Mouse (Mus musculus) telencephalon, adult 2 months (tissue): Measurements from ENCODE around the gene Ecpas.
A peak's percentile ranks its signal among the peaks of the same experiment; 100 is the strongest.

Experiments used
- DNase-seq: peaks from one replicate; pipeline ENCODE4 v3.0.0-alpha.2; 2011; ENCODE audit warnings: low read depth, low spot score

The Ecpas gene

GRCm38 (mm10) chr4:58911069-58911830, 1.3 kb downstream of the Ecpas start:
- no peak for DNase-seq

GRCm38 (mm10) chr4:58910175-58911068, 2.1 kb downstream of the Ecpas start:
- DNase-seq = no peak

DNA sequence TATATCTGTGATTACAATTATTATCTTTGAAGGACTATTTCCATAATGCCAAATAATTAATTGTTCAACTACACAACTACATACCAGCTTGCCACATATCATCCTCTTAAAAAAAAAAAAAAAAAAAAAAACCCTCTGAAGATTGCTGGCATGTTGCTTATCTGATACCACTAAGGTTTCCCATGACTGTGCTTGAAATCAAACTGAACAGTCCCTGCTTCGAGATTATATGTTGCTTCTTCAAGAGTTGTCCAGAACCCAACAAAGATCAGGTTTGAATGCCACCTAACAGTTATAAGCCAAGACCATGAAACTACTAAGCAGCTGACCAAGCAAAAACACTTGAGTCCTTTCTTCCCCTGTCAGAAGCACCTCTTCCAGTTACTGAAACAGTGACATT, 5.1 kb downstream of the Ecpas start:
- DNase-seq = no peak

DNA sequence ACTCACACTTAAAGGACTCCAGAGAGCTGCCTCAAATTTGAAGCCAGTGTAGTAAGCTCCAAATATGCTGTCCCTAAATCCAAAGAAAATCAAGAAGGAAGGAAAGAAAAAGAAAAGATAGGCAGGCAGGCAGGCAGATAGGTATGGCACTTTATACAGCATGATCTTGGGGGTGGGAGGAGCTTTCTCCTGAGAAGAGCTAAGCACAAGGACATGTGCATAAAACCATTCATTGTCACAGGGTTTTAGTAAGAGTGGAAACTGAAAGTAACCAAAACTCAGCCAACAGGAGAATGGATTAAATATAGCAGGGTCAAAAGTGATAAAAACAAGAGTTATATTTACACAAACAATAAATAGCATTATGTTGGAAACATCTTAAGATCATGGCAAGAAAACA, 14.2 kb downstream of the Ecpas start:
- DNase-seq = no peak

- no peak for DNase-seq
Observed at GRCm38 (mm10) chr4:58897436-58897835, 15.1 kb downstream of the Ecpas start.

GRCm38 (mm10) chr4:58894399-58894798, 18.1 kb downstream of the Ecpas start:
- DNase-seq = no peak

DNA sequence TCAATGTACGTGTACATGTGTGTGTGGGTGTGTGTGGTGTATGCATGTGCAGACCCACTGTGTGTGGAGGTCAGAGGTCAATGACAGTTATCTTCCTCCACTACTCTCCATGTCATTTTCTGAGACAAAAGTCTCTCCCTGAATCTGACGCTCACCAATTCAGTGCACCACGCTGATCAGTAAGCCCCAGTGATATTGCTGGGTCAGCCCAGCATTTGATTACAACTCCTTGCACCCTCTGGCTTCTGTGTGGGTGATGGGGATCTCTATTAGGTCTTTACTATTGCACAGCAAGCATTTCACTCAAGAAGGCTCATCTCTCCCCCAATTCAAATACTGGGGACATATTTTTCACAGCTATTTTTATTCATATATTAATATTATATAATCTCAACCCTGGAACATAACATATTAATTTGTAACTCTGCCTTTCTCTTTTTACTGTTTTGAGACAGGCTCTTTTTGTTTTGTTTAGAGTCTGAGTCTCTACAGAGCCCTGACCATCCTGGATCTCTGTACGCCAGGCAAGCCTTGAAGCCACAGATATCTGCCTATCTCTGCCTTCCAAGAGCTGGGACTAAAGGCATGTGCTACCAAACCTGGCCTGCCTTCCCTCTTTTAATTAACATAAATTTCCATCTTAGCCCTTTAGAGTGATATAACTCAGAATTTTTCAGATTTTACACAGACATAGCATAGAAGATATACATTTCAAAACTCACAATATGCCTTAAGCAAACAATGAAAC, 22.3 kb downstream of the Ecpas start:
- no peak for DNase-seq

GRCm38 (mm10) chr4:58888568-58888967, 24.0 kb downstream of the Ecpas start:
- no peak for DNase-seq

DNA sequence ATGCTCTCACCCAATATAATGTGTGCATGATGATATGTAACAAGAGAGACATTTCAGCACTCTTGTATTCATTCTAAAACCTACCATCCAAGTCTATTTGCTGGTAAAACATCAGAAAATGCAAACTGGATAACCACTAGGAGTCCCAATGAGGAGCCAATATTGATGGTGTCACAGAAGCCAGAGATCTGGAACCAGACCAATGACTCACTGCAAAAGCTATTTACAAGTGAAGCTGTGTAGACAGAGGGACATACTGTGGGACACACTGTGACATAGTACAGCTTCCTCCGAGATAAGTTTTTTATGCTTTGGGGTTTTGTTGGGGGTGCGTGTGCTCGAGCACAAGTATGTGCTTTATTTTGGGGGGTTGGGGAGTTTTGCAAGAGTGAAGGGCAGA, 24.9 kb downstream of the Ecpas start:
- DNase-seq = no peak

DNA sequence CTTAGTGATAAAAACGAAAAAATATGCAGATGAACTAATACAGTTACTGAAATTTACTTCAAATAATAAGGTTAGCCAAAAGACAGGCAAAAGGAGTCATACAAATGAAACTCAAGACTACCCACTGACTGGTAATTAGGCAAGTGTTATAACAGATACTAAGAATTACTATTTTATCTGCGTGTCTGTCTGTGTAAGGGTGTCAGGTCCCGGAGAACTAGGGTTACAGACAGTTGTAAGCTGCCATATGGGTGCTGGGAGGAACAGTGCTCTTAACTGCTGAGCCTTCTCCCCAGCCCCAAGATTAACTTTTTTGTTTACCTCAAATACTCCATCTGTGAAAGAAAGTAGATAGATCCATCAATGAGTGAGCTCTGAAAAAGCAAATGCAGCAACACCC, 25.8 kb downstream of the Ecpas start:
- DNase-seq = no peak

DNA sequence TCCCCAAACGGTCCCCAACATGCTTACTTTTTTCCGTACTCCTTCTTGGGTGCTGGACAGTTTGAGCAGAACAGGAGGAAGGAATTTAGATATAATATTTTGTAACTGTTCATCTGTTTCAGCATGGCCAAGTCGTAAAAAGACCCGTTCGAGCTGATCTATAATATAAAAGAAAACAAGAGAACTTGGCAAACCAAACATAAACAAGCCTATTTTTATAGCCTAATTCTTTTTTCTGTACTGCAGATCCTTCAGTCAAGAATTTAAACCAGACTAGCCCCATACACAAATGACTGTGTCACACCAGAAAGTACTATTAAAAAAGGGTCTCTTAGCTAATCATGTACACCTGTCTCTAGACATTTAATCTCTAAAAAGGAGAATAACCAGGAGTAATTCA, 27.2 kb downstream of the Ecpas start:
- DNase-seq = no peak

- DNase-seq = no peak
Observed at GRCm38 (mm10) chr4:58883841-58884240, 28.7 kb downstream of the Ecpas start.

DNA sequence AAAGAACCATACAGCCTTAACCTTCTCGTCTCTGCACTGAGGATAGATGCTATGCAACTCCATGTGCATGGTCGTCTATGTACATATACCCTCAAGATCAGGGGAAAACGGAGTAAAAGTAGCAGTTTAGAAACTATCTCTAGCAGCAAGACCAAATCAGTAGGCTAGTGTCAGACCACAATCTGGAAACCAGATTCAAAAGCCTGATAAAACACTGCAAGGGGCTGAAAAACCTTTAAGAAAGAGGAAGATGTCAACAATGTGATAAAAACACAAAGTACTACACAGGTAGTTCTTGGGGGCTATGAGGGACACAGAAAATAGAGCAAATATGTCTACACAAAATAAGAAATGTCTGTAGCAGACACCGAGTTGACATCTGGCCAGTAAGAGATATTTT, 38.2 kb downstream of the Ecpas start:
- DNase-seq = no peak

DNA sequence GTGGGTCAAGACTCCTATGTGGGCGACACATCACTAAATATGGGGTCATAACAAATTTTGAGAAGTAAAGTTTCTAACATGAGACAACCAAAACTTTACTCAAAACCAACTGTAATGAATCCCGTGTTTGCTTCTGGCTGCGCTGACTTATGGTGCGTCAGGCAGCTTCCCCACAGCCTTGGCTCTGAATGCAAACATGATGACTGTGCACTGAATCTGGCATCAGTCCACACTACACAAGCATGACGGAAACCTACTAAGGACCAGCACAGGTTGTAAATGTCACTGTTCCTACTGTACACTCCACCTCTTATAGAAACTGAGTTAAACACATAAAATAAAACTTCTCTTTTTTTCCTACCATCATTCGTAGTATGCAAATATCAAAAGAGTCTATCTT, 45.3 kb downstream of the Ecpas start:
- DNase-seq = peak; percentile 28

- no peak for DNase-seq
Observed at GRCm38 (mm10) chr4:58832908-58833307, 79.6 kb downstream of the Ecpas start.

GRCm38 (mm10) chr4:58825921-58826320, 86.6 kb downstream of the Ecpas start:
- DNase-seq = no peak

- no peak for DNase-seq
Observed at GRCm38 (mm10) chr4:58787616-58788015, 124.9 kb downstream of the Ecpas start, which contains the start of gene Olfr267. Gene Olfr267, minus strand, starts transcription at chr4:58787716.

- no peak for DNase-seq
Observed at GRCm38 (mm10) chr4:58786659-58787058, 125.9 kb downstream of the Ecpas start.

GRCm38 (mm10) chr4:58763417-58763816, 149.1 kb downstream of the Ecpas start:
- DNase-seq = no peak

- no peak for DNase-seq
Observed at GRCm38 (mm10) chr4:58749510-58749909, 163.0 kb downstream of the Ecpas start.

DNA sequence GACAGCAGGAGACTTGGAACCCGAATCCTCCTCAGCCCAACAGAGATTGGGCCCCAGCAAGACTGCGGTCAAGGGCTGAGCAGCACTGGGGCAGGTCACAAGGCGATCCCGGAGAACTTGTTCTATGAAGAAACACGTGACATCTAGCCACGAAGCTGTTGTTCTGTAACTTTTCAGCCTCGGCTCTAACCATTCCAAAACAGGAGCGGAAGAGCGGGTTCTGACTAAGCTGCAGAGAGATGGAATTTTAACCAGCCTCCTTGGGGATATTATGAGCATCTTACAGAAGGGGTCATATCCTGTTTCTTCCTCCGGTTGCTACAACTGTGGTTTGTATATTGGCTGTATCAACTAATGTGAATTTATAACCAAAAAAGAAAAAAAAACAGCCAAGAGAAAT, 163.4 kb downstream of the Ecpas start:
- DNase-seq = no peak
